Mouse (Mus musculus): ENCODE measurements at regions not wholly inside any gene's neighbourhood (a gene's known extent, or its start where the extent isn't known, plus 50 kb on each side); places are given as distances from the start of the nearest gene placed in this dataset.

GRCm38 (mm10) chr8:82702044-82702443 is 71.9 kb downstream of the Zfp330 start:
- no peak for DNase-seq (ENCODE audit: low spot score in 2 of 2)

- DNase-seq (ENCODE audit: low spot score in 2 of 2): no peak
Observed at GRCm38 (mm10) chr8:82700471-82700870, 73.5 kb downstream of the Zfp330 start.

GRCm38 (mm10) chr8:82699221-82699620 is 74.7 kb downstream of the Zfp330 start:
- DNase-seq (ENCODE audit: low spot score in 2 of 2): no peak

GRCm38 (mm10) chr8:82698071-82698470 is 75.9 kb downstream of the Zfp330 start:
- peak in 1 of 2 experiments; percentile 33 for DNase-seq (ENCODE audit: low spot score in 2 of 2)

GRCm38 (mm10) chr8:82693086-82693485 is 80.9 kb downstream of the Zfp330 start:
- no peak for DNase-seq (ENCODE audit: low spot score in 2 of 2)

GRCm38 (mm10) chr8:82689322-82689721 is 84.6 kb downstream of the Zfp330 start:
- DNase-seq (ENCODE audit: low spot score in 2 of 2): peak in 1 of 2 experiments; percentile 18

GRCm38 (mm10) chr8:82685966-82686365 is 88.0 kb downstream of the Zfp330 start:
- DNase-seq (ENCODE audit: low spot score in 2 of 2): no peak

GRCm38 (mm10) chr8:82678793-82679192 is 95.2 kb downstream of the Zfp330 start:
- DNase-seq (ENCODE audit: low spot score in 2 of 2): no peak

GRCm38 (mm10) chr8:82677781-82678180 is 96.2 kb downstream of the Zfp330 start:
- DNase-seq (ENCODE audit: low spot score in 2 of 2): no peak

GRCm38 (mm10) chr8:82669241-82669640 is 104.7 kb downstream of the Zfp330 start:
- no peak for DNase-seq (ENCODE audit: low spot score in 2 of 2)

GRCm38 (mm10) chr8:82665131-82665530 is 108.8 kb downstream of the Zfp330 start:
- DNase-seq (ENCODE audit: low spot score in 2 of 2): no peak

- DNase-seq (ENCODE audit: low spot score in 2 of 2): no peak
Observed at GRCm38 (mm10) chr8:82640502-82640901, 133.5 kb downstream of the Zfp330 start.

- DNase-seq (ENCODE audit: low spot score in 2 of 2): no peak
Observed at GRCm38 (mm10) chr8:82630486-82630885, 143.5 kb downstream of the Zfp330 start.

- no peak for DNase-seq (ENCODE audit: low spot score in 2 of 2)
Observed at GRCm38 (mm10) chr8:82623791-82624431, 150.0 kb downstream of the Zfp330 start.

- no peak for DNase-seq (ENCODE audit: low spot score in 2 of 2)
Observed at GRCm38 (mm10) chr8:82618668-82619067, 155.3 kb downstream of the Zfp330 start.

GRCm38 (mm10) chr8:82601556-82601955 is 172.4 kb downstream of the Zfp330 start:
- peak; percentile 22 to 64 for DNase-seq (ENCODE audit: low spot score in 2 of 2)

- DNase-seq (ENCODE audit: low spot score in 2 of 2): no peak
Observed at GRCm38 (mm10) chr8:82573434-82573833, 170.4 kb upstream of the Il15 start.

- DNase-seq (ENCODE audit: low spot score in 2 of 2): no peak
Observed at GRCm38 (mm10) chr8:82538121-82538520, 135.1 kb upstream of the Il15 start.

GRCm38 (mm10) chr8:82529153-82529552 is 126.1 kb upstream of the Il15 start:
- DNase-seq (ENCODE audit: low spot score in 2 of 2): no peak

GRCm38 (mm10) chr8:82523866-82524265 is 120.8 kb upstream of the Il15 start:
- no peak for DNase-seq (ENCODE audit: low spot score in 2 of 2)

- no peak for DNase-seq (ENCODE audit: low spot score in 2 of 2)
Observed at GRCm38 (mm10) chr8:82498496-82498895, 95.5 kb upstream of the Il15 start.

GRCm38 (mm10) chr8:82477856-82478255 is 74.8 kb upstream of the Il15 start:
- DNase-seq (ENCODE audit: low spot score in 2 of 2): no peak

- no peak for DNase-seq (ENCODE audit: low spot score in 2 of 2)
Observed at GRCm38 (mm10) chr8:82477426-82477769, 74.4 kb upstream of the Il15 start.

All from gastrocnemius, postnatal 4 days (tissue).